Mouse (Mus musculus) MEL (cell line): Measurements from ENCODE around the gene Bicd2. TPM values are rescaled to one million over a fixed set of nuclear protein-coding genes. Genes with fewer than 3 reads are reported as not detected.
A peak's percentile ranks its signal among the peaks of the same experiment; 100 is the strongest.

ENCODE experiments used
- DNase-seq: peaks from one replicate; pipeline ENCODE4 v3.0.0; 2011; ENCODE audit warnings: low read depth, low spot score
- H3K27ac ChIP-seq: 2 replicates; pipeline ENCODE4 v1.5.1; 2012; ENCODE audit warnings: low read depth, mild to moderate bottlenecking, control low read depth, low read length, moderate library complexity; ENCODE audit not compliant: control insufficient read depth
- H3K27me3 ChIP-seq, 2 experiments: fragments of 150-350 bp in 1 of 2; sonication (generic) in 1 of 2; 2 replicates each; pipeline ENCODE4 v1.6.1; 2012; ENCODE audit warnings: low read length in 2 of 2, mild to moderate bottlenecking in 2 of 2, improper control_type of control experiment in 1 of 2, moderate library complexity in 1 of 2; ENCODE audit not compliant: insufficient read depth in 2 of 2, control insufficient read depth in 1 of 2
- H3K36me3 ChIP-seq, 2 experiments: 2 replicates each; pipeline ENCODE4 v1.6.1; 2012 to 2014; ENCODE audit warnings: low read length in 2 of 2, improper control_type of control experiment in 1 of 2, inconsistent platforms in 1 of 2, mild to moderate bottlenecking in 1 of 2; ENCODE audit not compliant: insufficient read depth in 2 of 2, control insufficient read depth in 1 of 2
- H3K4me1 ChIP-seq, 2 experiments: fragments of 150-350 bp in 1 of 2; sonication (generic) in 1 of 2; 2 replicates each; pipeline ENCODE4 v1.6.1; 2012; ENCODE audit warnings: low read length in 2 of 2, improper control_type of control experiment in 1 of 2, mild to moderate bottlenecking in 1 of 2; ENCODE audit not compliant: insufficient read depth in 2 of 2, control insufficient read depth in 1 of 2
- H3K4me3 ChIP-seq, 2 experiments: fragments of 150-350 bp in 1 of 2; sonication (generic) in 1 of 2; 2 replicates each; pipeline ENCODE4 v1.5.1; 2012; ENCODE audit warnings: low read depth in 2 of 2, low read length in 2 of 2, mild to moderate bottlenecking in 2 of 2, moderate library complexity in 2 of 2, control low read depth in 1 of 2, improper control_type of control experiment in 1 of 2; ENCODE audit not compliant: control insufficient read depth in 1 of 2, insufficient read depth in 1 of 2
- H3K79me2 ChIP-seq: 2 replicates; pipeline ENCODE4 v1.6.1; 2012; ENCODE audit warnings: mild to moderate bottlenecking, low read length, moderate library complexity; ENCODE audit not compliant: control insufficient read depth, poor library complexity, insufficient read depth
- H3K9ac ChIP-seq: 2 replicates; pipeline ENCODE4 v1.6.1; 2012; ENCODE audit warnings: low read depth, mild to moderate bottlenecking, control low read depth, low read length, moderate library complexity; ENCODE audit not compliant: control insufficient read depth, poor library complexity, severe bottlenecking
- H3K9me3 ChIP-seq: fragments of 150-350 bp; sonication (generic); replicated peaks from 2 replicates; pipeline ENCODE4 v1.6.1; 2012; ENCODE audit warnings: mild to moderate bottlenecking, low read length, improper control_type of control experiment, moderate library complexity; ENCODE audit not compliant: insufficient read depth
- BHLHE40 ChIP-seq: IDR thresholded peaks from 2 replicates; pipeline ENCODE4 v1.6.1; 2012; ENCODE audit warnings: low read depth, mild to moderate bottlenecking, inconsistent platforms, low read length, improper control_type of control experiment, borderline replicate concordance
- CHD1 ChIP-seq: IDR thresholded peaks from 2 replicates; pipeline ENCODE4 v1.6.1; 2012; ENCODE audit warnings: low read depth, mild to moderate bottlenecking, inconsistent platforms, low read length, improper control_type of control experiment
- CHD2 ChIP-seq: IDR thresholded peaks from 2 replicates; pipeline ENCODE4 v1.6.1; 2011; ENCODE audit warnings: low read length, improper control_type of control experiment
- E2F4 ChIP-seq: IDR thresholded peaks from 2 replicates; pipeline ENCODE4 v1.6.1; 2011; ENCODE audit warnings: low read depth, low read length, improper control_type of control experiment, borderline replicate concordance
- ELF1 ChIP-seq: IDR thresholded peaks from 2 replicates; pipeline ENCODE4 v1.6.1; 2014; ENCODE audit warnings: low read depth, mild to moderate bottlenecking, inconsistent platforms, low read length, improper control_type of control experiment, moderate library complexity
- ETS1 ChIP-seq: IDR thresholded peaks from 2 replicates; pipeline ENCODE4 v1.6.1; 2012; ENCODE audit warnings: low read depth, mild to moderate bottlenecking, inconsistent platforms, low read length, improper control_type of control experiment, moderate library complexity
- GABPA ChIP-seq: IDR thresholded peaks from 2 replicates; pipeline ENCODE4 v1.6.1; 2012; ENCODE audit warnings: low read depth, mild to moderate bottlenecking, inconsistent platforms, low read length, improper control_type of control experiment, moderate library complexity
- GATA1 ChIP-seq: IDR thresholded peaks from 2 replicates; pipeline ENCODE4 v1.6.1; 2011; ENCODE audit warnings: low read depth, low read length, improper control_type of control experiment
- HCFC1 ChIP-seq: IDR thresholded peaks from 2 replicates; pipeline ENCODE4 v1.6.1; 2012; ENCODE audit warnings: low read depth, mild to moderate bottlenecking, inconsistent platforms, low read length, improper control_type of control experiment, moderate library complexity
- KAT2A ChIP-seq: conservative IDR thresholded peaks from 2 replicates; pipeline ENCODE4 v1.6.1; 2012; ENCODE audit warnings: low read depth, low read length, improper control_type of control experiment, inconsistent platforms
- MAFK ChIP-seq: IDR thresholded peaks from 2 replicates; pipeline ENCODE4 v1.6.1; 2011; ENCODE audit warnings: low read depth, mild to moderate bottlenecking, low read length, improper control_type of control experiment, borderline replicate concordance
- MAX ChIP-seq: IDR thresholded peaks from 2 replicates; pipeline ENCODE4 v1.6.1; 2011; ENCODE audit warnings: low read length, improper control_type of control experiment
- MYB ChIP-seq: IDR thresholded peaks from 2 replicates; pipeline ENCODE4 v1.6.1; 2011; ENCODE audit warnings: mild to moderate bottlenecking, low read depth, low read length, improper control_type of control experiment
- MYC ChIP-seq: IDR thresholded peaks from 2 replicates; pipeline ENCODE4 v1.6.1; 2011; ENCODE audit warnings: low read depth, mild to moderate bottlenecking, low read length, improper control_type of control experiment, moderate library complexity
- POLR2A ChIP-seq, 2 experiments: IDR thresholded peaks; 2 replicates each; pipeline ENCODE4 v1.6.1; 2011 to 2012; ENCODE audit warnings: low read length in 2 of 2, mild to moderate bottlenecking in 2 of 2, control low read depth in 1 of 2, improper control_type of control experiment in 1 of 2, low read depth in 1 of 2, moderate library complexity in 1 of 2; ENCODE audit not compliant: control insufficient read depth in 1 of 2, insufficient read depth in 1 of 2, poor library complexity in 1 of 2
- POLR2AphosphoS2 ChIP-seq: IDR thresholded peaks from 2 replicates; pipeline ENCODE4 v1.6.1; 2011; ENCODE audit warnings: low read length, improper control_type of control experiment
- POLR2AphosphoS5 ChIP-seq: IDR thresholded peaks from 2 replicates; pipeline ENCODE4 v1.6.1; 2012; ENCODE audit warnings: low read depth, borderline replicate concordance, mild to moderate bottlenecking, inconsistent platforms, low read length, moderate library complexity, mixed read lengths
- RAD21 ChIP-seq: IDR thresholded peaks from 2 replicates; pipeline ENCODE4 v1.6.1; 2011; ENCODE audit warnings: mild to moderate bottlenecking, low read depth, low read length, improper control_type of control experiment
- TAL1 ChIP-seq: IDR thresholded peaks from 2 replicates; pipeline ENCODE4 v1.6.1; 2012; ENCODE audit warnings: mild to moderate bottlenecking, inconsistent platforms, low read length, moderate library complexity, mixed read lengths
- TBP ChIP-seq: IDR thresholded peaks from 2 replicates; pipeline ENCODE4 v1.8.0; 2011; ENCODE audit warnings: low read depth, low read length, improper control_type of control experiment
- TCF12 ChIP-seq: IDR thresholded peaks from 2 replicates; pipeline ENCODE4 v1.6.1; 2014; ENCODE audit warnings: low read depth, mild to moderate bottlenecking, inconsistent platforms, low read length, improper control_type of control experiment, moderate library complexity
- UBTF ChIP-seq: IDR thresholded peaks from 2 replicates; pipeline ENCODE4 v1.6.1; 2012; ENCODE audit warnings: low read depth, mild to moderate bottlenecking, inconsistent platforms, low read length, improper control_type of control experiment, moderate library complexity, borderline replicate concordance; ENCODE audit not compliant: insufficient read depth
- USF1 ChIP-seq: IDR thresholded peaks from 2 replicates; pipeline ENCODE4 v1.6.1; 2014; ENCODE audit warnings: low read depth, mild to moderate bottlenecking, inconsistent platforms, low read length, improper control_type of control experiment, moderate library complexity
- ZMIZ1 ChIP-seq: IDR thresholded peaks from 2 replicates; pipeline ENCODE4 v1.6.1; 2012; ENCODE audit warnings: low read depth, mild to moderate bottlenecking, inconsistent platforms, low read length, improper control_type of control experiment, moderate library complexity
- polyA plus RNA-seq, 2 experiments: library from polyadenylated mRNA; stranded (reverse) in 1 of 2; unstranded in 1 of 2; fragments of >175 nt in 1 of 2; fragments of >200 nt in 1 of 2; gene quantifications; 2 replicates each; pipeline versions ENCODE4 v1.2.1 to v1.2.4; 2012; ENCODE audit warnings: low replicate concordance in 2 of 2, low read depth in 1 of 2; ENCODE audit not compliant: insufficient read length in 2 of 2, insufficient read depth in 1 of 2, missing spikeins in 1 of 2
- total RNA-seq: library from RNA; depleted of rRNA; stranded (reverse); fragments of 300-350 nt; gene quantifications from 2 replicates; pipeline ENCODE4 v1.2.3, GENCODE M21; 2012

Gene Bicd2
- total and polyA plus RNA-seq, 3 experiments, result 21.8 to 22.6 TPM; not detected in 1

DNA sequence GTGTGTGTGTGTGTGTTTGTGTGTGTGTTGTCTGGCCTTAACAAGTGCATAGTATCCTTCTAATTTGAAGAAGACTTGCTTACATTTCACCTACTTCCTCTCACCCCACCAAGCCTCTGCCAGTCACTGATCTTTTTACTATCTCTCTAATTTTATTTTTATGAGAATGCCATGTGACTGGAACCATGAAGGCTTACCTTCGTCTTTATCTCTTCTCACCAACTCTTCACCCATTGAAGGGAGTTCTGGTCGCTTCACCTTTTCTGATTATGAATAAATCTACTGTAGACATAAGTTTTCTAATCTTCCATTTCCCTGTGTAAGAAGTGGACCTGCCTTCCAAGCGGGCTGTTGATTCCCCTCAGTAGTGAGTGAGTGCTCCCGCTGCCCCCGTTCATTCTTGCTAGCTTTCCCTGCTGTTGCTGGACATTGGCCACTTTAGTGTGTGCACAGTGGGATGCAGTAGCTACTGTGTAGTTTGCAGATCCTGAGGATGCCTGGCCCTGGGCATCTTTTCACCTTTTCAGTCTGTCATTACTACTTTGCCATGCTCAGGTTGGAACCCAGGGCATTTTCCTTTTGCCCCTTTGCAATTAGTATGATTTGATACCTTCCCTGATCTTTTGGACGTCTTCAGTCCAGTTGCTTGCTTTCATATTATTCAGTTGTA is 8.6 kb downstream of the Bicd2 start (continued):
- TF ChIP-seq CHD1, result no peak
- no peak for TF ChIP-seq CHD2
- no peak for TF ChIP-seq MAFK
- no peak for TF ChIP-seq POLR2A (IDR thresholded peaks at IDR 0.05; ENCODE audit: control insufficient read depth in 1 of 2, insufficient read depth in 1 of 2, low read depth in 1 of 2, low read length in 2 of 2, poor library complexity in 1 of 2)
- TF ChIP-seq HCFC1, result 0 out of 2 replicates have a peak, but pooled peaks have one; percentile 31
- TF ChIP-seq ZMIZ1, result no peak
- peak; percentile 78 for TF ChIP-seq ETS1
- 0 out of 2 replicates have a peak, but pooled peaks have one; percentile 22 for TF ChIP-seq ELF1
- peak; percentile 55 for TF ChIP-seq BHLHE40
- no peak for TF ChIP-seq GABPA
- no peak for TF ChIP-seq E2F4
- peak; percentile 84 for TF ChIP-seq TCF12
- TF ChIP-seq, all 39 proteins: peak for 16

- no peak overlapping the region for H3K27ac ChIP-seq
- peaks cover 0 to 21% of the 10 kb centered on the region in 2 experiments; a peak in 3 of 4 replicates for H3K36me3 ChIP-seq
- peaks cover 23 to 24% of the 10 kb centered on the region in 2 experiments for H3K4me1 ChIP-seq
- no peak for DNase-seq
- no peak for TF ChIP-seq TBP
- no peak for TF ChIP-seq POLR2AphosphoS2
- TF ChIP-seq USF1, result no peak
- no peak for TF ChIP-seq TAL1
- TF ChIP-seq MAX, result no peak
- TF ChIP-seq TCF12, result no peak
- TF ChIP-seq KAT2A, result no peak
- TF ChIP-seq CHD1, result no peak
- TF ChIP-seq HCFC1, result no peak
- TF ChIP-seq RAD21, result no peak
- TF ChIP-seq ZMIZ1, result no peak
- TF ChIP-seq POLR2AphosphoS5, result no peak
- TF ChIP-seq E2F4, result no peak
- TF ChIP-seq MYB, result no peak
- no peak for TF ChIP-seq MYC
- TF ChIP-seq ETS1, result no peak
- no peak for TF ChIP-seq UBTF
- TF ChIP-seq GATA1, result no peak
- no peaks in the 10 kb centered on the region for H3K27me3 ChIP-seq
- H3K79me2 ChIP-seq, result peaks cover 30% of the 10 kb centered on the region
- H3K4me3 ChIP-seq, result no peak overlapping the region
- H3K9me3 ChIP-seq, result no peaks in the 10 kb centered on the region
- H3K9ac ChIP-seq, result no peak overlapping the region
These were observed 11.3 kb downstream of the Bicd2 start for GRCm38 (mm10) chr13:49352581-49353159.
